Mouse (Mus musculus) cerebellum, adult 2 months (tissue): ENCODE results near the gene Ndufc1.

ENCODE experiments used
- CTCF ChIP-seq: fragments of 200-500 bp; IDR thresholded peaks from 2 replicates; pipeline ENCODE4 v1.5.1; 2011; ENCODE audit warnings: low read depth, mild to moderate bottlenecking, control low read depth, low read length, moderate library complexity, borderline replicate concordance; ENCODE audit not compliant: insufficient read depth
- POLR2A ChIP-seq: fragments of 200-500 bp; IDR thresholded peaks from 2 replicates; pipeline ENCODE4 v1.6.1; 2011; ENCODE audit warnings: low read length, control low read depth, borderline replicate concordance; ENCODE audit not compliant: insufficient read depth

GRCm38 (mm10) chr3:51393651-51394050, 15.1 kb downstream of the Ndufc1 start:
- TF ChIP-seq CTCF (no peak), POLR2A (no peak)
